Mouse (Mus musculus) megakaryocyte, embryonic 14.5 days (primary cell): ENCODE measurements around the gene Lrfn1. TPM values are rescaled to one million over a fixed set of nuclear protein-coding genes. Genes with fewer than 3 reads are reported as not detected.
A peak's percentile ranks its signal among the peaks of the same experiment; 100 is the strongest.

ENCODE experiments used
- H3K27me3 ChIP-seq: replicated peaks from 2 replicates; pipeline ENCODE3; 2012; ENCODE audit warnings: inconsistent platforms
- H3K36me3 ChIP-seq: replicated peaks from 2 replicates; pipeline ENCODE3; 2012; ENCODE audit warnings: low read length, inconsistent platforms, mixed read lengths
- H3K4me1 ChIP-seq: 2 replicates; pipeline ENCODE4 v1.6.1; 2012; ENCODE audit warnings: inconsistent platforms
- H3K4me3 ChIP-seq: replicated peaks from 2 replicates; pipeline ENCODE3; 2012; ENCODE audit warnings: moderate library complexity, mild to moderate bottlenecking, inconsistent platforms
- H3K9me3 ChIP-seq: 2 replicates; pipeline ENCODE4 v1.6.1; 2012; ENCODE audit warnings: inconsistent platforms
- FLI1 ChIP-seq: IDR thresholded peaks from 2 replicates; pipeline ENCODE4 v1.6.1; 2012; ENCODE audit warnings: low read length, inconsistent platforms, mixed read lengths
- GATA1 ChIP-seq: IDR thresholded peaks from 3 replicates; pipeline ENCODE4 v1.6.1; 2012; ENCODE audit warnings: mixed read lengths, low read length, inconsistent platforms, borderline replicate concordance
- polyA plus RNA-seq: library from polyadenylated mRNA; stranded (reverse); fragments of >175 nt; gene quantifications from 2 replicates; pipeline ENCODE4 v1.2.3, GENCODE M21; 2012; ENCODE audit warnings: low replicate concordance; ENCODE audit not compliant: insufficient read depth

Gene Lrfn1
- polyA plus RNA-seq = 3.4 and 4.0 TPM in 2 replicates

DNA sequence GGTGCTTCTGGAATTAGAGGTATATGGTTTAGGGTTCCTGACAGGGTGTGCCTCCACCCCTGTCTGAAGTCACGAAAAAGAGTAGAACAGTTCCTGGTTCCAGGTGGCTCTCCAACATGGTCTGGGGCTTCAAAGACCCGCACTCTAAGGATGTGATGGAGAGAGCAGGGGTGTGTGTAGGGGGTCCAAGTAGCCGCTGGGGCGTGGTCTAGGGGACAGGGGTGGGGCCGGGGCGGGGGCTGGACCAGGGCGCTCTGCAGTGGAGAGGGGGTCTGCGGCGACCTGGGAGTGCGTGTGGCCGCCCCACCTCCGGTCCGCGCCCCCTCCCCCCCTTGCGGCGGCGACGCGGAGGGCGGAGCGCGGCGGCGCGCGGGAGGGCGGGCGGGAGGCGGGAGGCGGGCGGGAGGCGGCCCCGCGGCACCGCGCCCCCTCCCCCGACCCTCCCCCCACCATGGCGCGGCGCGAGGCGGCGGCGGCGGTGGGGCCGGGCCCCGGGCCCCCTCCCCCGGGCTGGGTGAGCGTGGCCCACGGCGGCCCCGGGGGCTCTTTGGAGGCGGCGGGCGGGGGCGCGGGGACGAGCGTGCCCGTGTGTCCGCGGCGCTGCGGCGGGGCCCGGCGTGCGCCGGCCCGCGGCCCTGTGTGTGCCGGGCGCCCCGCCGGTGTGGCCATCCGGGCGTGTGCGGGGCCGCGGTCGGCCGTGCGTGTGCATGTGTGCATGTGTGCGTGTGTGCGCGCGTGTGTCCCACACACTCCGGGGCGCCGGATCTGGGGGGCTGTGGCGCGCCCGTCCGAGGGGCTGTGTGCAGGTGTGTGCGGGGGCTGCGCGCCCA, at the start of gene Lrfn1:
TSS of gene Lrfn1 (plus strand) at position 450 of the 830 bp plus-strand sequence.
- Histone ChIP-seq H3K27me3 (peaks cover 24% of the 10 kb centered on the region), H3K9me3 (no peaks in the 10 kb centered on the region), H3K36me3 (peaks cover 12% of the 10 kb centered on the region), H3K4me3 (peak within 1 kb of the TSS; percentile 94), H3K4me1 (peaks cover 35% of the 10 kb centered on the region)
- TF ChIP-seq GATA1 (no peak), FLI1 (no peak)

DNA sequence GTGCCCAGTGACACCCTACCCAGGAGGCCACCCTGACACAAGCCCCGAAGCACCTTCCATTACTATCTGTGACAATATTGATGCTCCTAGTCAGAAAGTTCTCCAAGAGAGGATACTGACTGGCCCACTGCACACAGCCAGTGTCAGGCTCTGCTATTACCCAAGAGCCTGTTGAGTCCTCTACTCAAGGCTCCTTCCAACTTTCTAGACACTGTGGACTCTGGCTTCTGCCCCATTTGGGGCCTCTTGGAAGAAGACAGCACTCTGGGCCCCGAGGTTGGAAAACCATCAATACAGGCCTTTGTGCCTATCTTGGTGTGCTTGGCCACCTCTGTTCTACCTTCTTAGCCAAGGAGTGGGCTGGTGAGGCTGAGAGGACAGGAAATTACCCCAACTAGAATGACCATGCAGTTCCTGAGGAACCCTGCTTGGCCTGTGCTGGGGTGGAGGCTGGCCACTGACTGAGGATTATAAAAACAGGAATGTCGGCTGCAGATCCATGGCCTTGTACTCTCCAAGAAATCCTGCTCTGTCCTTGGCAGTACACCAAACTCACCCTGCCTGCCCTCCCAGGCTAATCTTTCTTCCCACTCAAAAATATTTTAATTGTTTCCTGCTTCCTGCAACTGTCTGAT, 40.8 kb upstream of the Lrfn1 start:
- H3K9me3 ChIP-seq = no peaks in the 10 kb centered on the region
- peaks cover 97% of the 10 kb centered on the region for H3K36me3 ChIP-seq
- H3K27me3 ChIP-seq = no peaks in the 10 kb centered on the region
- H3K4me3 ChIP-seq = no peak overlapping the region
- peaks cover 42% of the 10 kb centered on the region for H3K4me1 ChIP-seq
- TF ChIP-seq GATA1 = no peak
- TF ChIP-seq FLI1 = no peak

DNA sequence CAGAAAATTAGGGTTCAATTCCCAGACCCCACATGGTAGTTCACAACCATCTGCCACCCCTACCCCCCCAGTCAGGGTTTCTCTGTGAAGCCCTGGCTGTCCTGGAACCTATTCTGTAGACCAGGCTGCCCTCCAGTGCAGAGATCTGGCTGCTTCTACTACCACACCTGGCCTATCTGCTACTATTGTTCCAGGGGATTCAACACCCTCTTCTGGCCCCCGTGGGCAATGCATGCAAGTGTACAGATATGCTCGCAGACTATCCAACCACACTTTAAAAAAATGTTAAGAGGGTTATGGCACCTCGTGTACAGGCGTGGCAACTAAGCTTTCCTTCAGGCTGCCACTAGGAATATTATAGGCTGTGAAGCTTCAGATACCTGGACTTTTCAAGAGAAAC, 39.0 kb upstream of the Lrfn1 start:
- Histone ChIP-seq H3K36me3 (peaks cover 97% of the 10 kb centered on the region), H3K4me3 (no peak overlapping the region), H3K9me3 (no peaks in the 10 kb centered on the region), H3K27me3 (no peaks in the 10 kb centered on the region), H3K4me1 (peaks cover 42% of the 10 kb centered on the region)
- TF ChIP-seq FLI1 (no peak), GATA1 (no peak)

DNA sequence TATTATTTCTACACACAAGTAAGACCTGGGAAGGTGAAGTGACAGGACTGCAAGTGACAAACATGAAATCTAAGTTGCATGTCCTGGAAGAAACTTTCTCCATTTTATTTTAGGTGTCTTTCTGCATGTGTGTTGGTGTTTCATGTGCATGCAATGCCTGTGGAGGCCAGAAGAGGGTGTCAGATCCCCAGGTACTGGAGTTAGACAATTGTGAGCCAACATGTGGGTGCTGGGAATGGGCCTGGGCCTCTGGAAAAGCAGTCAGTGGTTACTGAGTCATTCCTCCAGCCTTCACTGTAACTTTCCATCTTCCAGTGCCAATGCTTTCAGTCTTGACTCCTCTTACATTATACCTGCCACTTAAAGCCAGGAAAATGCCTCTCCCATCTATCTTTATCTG, 34.4 kb upstream of the Lrfn1 start:
- no peak for TF ChIP-seq GATA1
- TF ChIP-seq FLI1 = no peak
- Histone ChIP-seq H3K4me1 (peaks cover 19% of the 10 kb centered on the region), H3K36me3 (peaks cover 99% of the 10 kb centered on the region), H3K9me3 (no peaks in the 10 kb centered on the region), H3K4me3 (no peak overlapping the region), H3K27me3 (no peaks in the 10 kb centered on the region)

DNA sequence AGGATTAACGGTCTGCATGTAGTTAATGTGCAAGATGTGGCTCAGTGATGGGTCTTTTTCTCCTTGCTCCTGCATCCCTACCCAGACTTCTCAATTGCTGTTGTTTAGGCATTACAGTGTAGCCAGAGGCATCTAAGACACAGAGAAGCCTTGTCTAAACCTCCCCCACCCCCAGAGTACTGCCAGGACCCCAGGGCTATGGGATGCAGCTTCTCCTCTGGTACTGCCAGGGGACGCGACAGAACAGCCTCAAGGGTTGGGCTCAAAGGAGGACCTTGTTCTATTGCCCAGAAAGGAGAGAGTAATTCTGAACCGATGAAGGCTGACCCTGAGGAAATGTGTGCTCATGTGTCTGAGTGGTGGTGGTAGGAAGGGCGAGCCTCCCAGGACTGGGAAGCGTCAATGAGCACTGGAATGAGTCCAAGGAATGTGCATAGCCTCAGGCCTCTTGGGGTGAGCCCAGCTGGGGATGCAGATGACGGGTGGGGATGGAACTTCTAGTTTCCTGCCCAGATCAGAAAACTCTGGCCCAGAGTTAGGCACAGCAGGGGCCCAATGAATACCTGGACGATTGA, 33.6 kb upstream of the Lrfn1 start:
- Histone ChIP-seq H3K27me3 (no peaks in the 10 kb centered on the region), H3K36me3 (peaks cover 99% of the 10 kb centered on the region)
- TF ChIP-seq GATA1 (no peak), FLI1 (no peak)

DNA sequence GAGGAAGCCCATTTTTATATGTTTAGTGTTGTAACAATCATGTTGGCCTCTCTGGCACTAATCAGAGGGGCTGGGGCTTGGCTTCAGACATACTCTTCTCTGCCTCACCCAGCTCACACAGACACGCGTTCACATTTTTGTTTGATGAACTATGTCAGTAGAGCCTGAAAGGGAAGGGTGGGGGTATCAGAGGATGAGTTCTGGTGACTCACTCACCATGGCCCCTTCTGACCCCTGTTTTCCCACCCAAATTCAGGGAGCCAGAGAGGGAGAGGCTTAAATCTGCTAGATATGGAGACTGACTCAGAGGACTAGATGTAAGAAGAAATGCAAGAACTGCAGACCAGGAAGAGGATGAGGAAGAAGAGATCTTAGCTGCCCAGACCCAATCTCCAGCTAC, 32.4 kb upstream of the Lrfn1 start:
- H3K36me3 ChIP-seq = peaks cover 99% of the 10 kb centered on the region
- no peak for TF ChIP-seq GATA1
- no peak for TF ChIP-seq FLI1
- H3K4me3 ChIP-seq = no peak overlapping the region
- H3K9me3 ChIP-seq = no peaks in the 10 kb centered on the region
- no peaks in the 10 kb centered on the region for H3K27me3 ChIP-seq
- peaks cover 18% of the 10 kb centered on the region for H3K4me1 ChIP-seq

More for the DNA sequence above, 33.6 kb upstream of the Lrfn1 start:
- Histone ChIP-seq H3K4me3 (no peak overlapping the region), H3K9me3 (no peaks in the 10 kb centered on the region), H3K4me1 (peaks cover 15% of the 10 kb centered on the region)

DNA sequence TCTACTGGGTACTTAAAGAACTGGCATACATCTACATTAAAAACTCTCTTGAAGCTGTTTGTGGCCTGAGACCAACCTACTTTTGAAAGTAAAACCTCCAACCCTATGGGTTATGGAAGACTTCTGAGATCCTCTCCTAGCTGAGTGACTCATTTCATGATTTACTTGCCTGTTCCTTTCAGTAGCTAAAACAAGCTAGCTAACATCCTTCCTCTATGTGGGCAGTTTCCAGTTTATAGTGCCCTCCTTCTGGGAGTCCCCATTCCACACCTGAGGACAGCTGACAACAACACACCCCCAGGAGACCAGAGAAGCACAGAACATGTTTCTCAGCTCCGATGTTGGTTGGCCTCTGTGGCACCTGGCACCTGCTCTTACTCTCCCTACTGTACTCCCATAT, 28.8 kb upstream of the Lrfn1 start:
- Histone ChIP-seq H3K4me3 (no peak overlapping the region), H3K36me3 (peaks cover 84% of the 10 kb centered on the region), H3K27me3 (no peaks in the 10 kb centered on the region), H3K9me3 (no peaks in the 10 kb centered on the region), H3K4me1 (peaks cover 34% of the 10 kb centered on the region)
- TF ChIP-seq FLI1 = no peak
- TF ChIP-seq GATA1 = no peak

DNA sequence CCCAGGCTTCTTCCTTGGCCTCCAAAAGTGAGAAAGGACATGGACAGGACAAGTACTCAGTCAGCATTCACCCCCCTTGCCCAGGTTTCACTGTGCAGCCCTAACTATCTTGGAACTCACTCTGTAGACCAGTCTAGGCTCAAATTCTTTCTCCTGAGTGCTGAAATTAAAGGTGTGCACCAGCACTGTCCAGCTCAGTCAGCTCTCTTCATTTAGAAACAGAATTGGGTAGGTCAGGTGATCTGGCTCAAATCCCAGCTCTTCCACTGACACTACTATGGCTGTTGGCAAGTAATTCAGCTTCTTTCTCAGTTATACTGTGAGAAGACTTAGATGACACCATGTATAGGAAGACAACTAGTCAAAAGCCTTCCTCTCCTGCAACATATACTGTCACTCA, 24.0 kb upstream of the Lrfn1 start:
- no peak overlapping the region for H3K4me3 ChIP-seq
- H3K27me3 ChIP-seq = no peaks in the 10 kb centered on the region
- peaks cover 68% of the 10 kb centered on the region for H3K36me3 ChIP-seq
- H3K4me1 ChIP-seq = peaks cover 65% of the 10 kb centered on the region
- no peaks in the 10 kb centered on the region for H3K9me3 ChIP-seq
- no peak for TF ChIP-seq FLI1
- no peak for TF ChIP-seq GATA1

DNA sequence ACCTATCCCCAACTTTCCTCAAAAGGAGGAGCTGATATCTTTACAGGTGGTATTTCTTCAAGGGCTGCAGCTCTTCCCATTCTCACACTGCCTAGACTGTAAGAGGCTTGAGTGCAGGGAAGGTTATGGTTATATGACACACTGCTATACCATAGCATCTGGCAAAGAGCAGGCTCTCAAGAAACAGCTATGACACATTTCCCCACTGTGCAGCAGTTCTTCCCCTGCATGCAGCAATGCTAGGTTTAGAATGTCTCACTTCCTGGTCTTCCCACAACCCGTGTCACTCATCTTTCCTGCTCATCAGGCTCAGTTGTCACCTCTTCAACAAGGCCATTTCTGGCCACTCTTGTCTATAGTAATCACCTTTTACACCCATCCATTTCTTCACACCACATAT, 21.3 kb upstream of the Lrfn1 start:
- no peaks in the 10 kb centered on the region for H3K27me3 ChIP-seq
- no peak for TF ChIP-seq FLI1
- no peak for TF ChIP-seq GATA1

DNA sequence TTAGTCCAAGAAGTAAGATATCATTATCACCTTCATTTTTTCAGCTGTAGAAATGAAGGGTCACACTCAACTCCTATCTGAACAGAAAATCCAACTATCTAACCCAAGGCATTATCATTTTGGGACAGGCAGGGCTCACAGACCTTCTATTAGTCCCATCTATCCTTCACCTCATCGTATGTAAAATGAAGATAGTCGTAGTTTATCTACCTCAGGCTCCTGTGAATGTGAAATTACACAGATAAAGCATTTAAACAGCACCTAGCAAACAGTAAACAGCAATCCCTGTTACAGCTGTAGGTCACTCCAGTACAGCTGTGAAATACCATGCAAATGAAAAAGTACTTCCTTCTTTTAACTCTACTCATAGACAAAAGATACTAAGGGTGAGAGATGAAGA, 19.5 kb upstream of the Lrfn1 start:
- no peak for TF ChIP-seq FLI1
- no peak for TF ChIP-seq GATA1
- Histone ChIP-seq H3K4me1 (peaks cover 77% of the 10 kb centered on the region), H3K36me3 (peaks cover 44% of the 10 kb centered on the region), H3K27me3 (no peaks in the 10 kb centered on the region), H3K9me3 (no peaks in the 10 kb centered on the region), H3K4me3 (no peak overlapping the region)

More for the DNA sequence above, 21.3 kb upstream of the Lrfn1 start:
- Histone ChIP-seq H3K9me3 (no peaks in the 10 kb centered on the region), H3K36me3 (peaks cover 52% of the 10 kb centered on the region), H3K4me1 (peaks cover 75% of the 10 kb centered on the region), H3K4me3 (peak overlapping the region; percentile 34)
